Mouse (Mus musculus) liver, postnatal 0 days (tissue): ENCODE results near the gene Rab3c. TPM values are rescaled to one million over a fixed set of nuclear protein-coding genes. Genes with fewer than 3 reads are reported as not detected.

Experiments used
- ATAC-seq: fragments of 200-750 bp; cut with Nextera tagmentation; 2 replicates; pipeline ENCODE4 v1.8.0; 2017; ENCODE audit warnings: mild to moderate bottlenecking, moderate library complexity
- DNase-seq: peaks from one replicate; pipeline ENCODE4 v3.0.0-alpha.2; 2016
- H3K27ac ChIP-seq: fragments of 300-500 bp; sonication (generic); 2 replicates; pipeline ENCODE4 v1.5.1; 2014; ENCODE audit warnings: antibody characterized with exemption, moderate library complexity, mild to moderate bottlenecking, low read depth
- H3K27me3 ChIP-seq: fragments of 300-500 bp; sonication (generic); 2 replicates; pipeline ENCODE4 v1.6.1; 2014; ENCODE audit warnings: low read length, control low read depth, mixed read lengths; ENCODE audit not compliant: insufficient read depth
- H3K36me3 ChIP-seq: fragments of 300-500 bp; sonication (generic); replicated peaks from 2 replicates; pipeline ENCODE4 v1.6.1; 2014; ENCODE audit warnings: mild to moderate bottlenecking, control low read depth, low read length, moderate library complexity, mixed read lengths; ENCODE audit not compliant: insufficient read depth
- H3K4me1 ChIP-seq: fragments of 300-500 bp; sonication (generic); 2 replicates; pipeline ENCODE4 v1.6.1; 2014; ENCODE audit warnings: antibody characterized with exemption, mild to moderate bottlenecking, control low read depth; ENCODE audit not compliant: insufficient read depth
- H3K4me2 ChIP-seq: fragments of 300-500 bp; sonication (generic); 2 replicates; pipeline ENCODE4 v1.6.1; 2014; ENCODE audit warnings: low read depth, mild to moderate bottlenecking, low read length, moderate library complexity, mixed read lengths
- H3K4me3 ChIP-seq: fragments of 300-500 bp; sonication (generic); 2 replicates; pipeline ENCODE4 v1.5.1; 2014; ENCODE audit warnings: low read depth, low read length
- H3K9ac ChIP-seq: fragments of 300-500 bp; sonication (generic); replicated peaks from 2 replicates; pipeline ENCODE4 v1.6.1; 2014; ENCODE audit warnings: mild to moderate bottlenecking, moderate library complexity
- H3K9me3 ChIP-seq: fragments of 300-500 bp; sonication (generic); 2 replicates; pipeline ENCODE4 v1.6.1; 2016; ENCODE audit warnings: mild to moderate bottlenecking, control low read depth, low read length, mixed read lengths
- CTCF ChIP-seq: sonication (generic); IDR thresholded peaks from 2 replicates; pipeline ENCODE4 v1.5.1; 2016; ENCODE audit warnings: antibody characterized with exemption, low read depth
- EP300 ChIP-seq: IDR thresholded peaks from 2 replicates; pipeline ENCODE4 v1.6.1; 2016; ENCODE audit warnings: antibody characterized with exemption, low read depth, mild to moderate bottlenecking
- WGBS: fragments of 180-500 bp; shearing (Covaris S2); extraction: QIAGEN DNeasy Blood & Tissue Kit; methylation state at CpG from one replicate; pipeline ENCODE4 v1.1.7; 2014; ENCODE audit not compliant: insufficient replicate concordance; 5-methylcytosine and 5-hydroxymethylcytosine counted together
- polyA plus RNA-seq: library from polyadenylated mRNA; unstranded; fragments of >200 nt; fragmentation: Nextera tagmentation; extraction: Ambion mirVana; gene quantifications from 2 replicates; pipeline ENCODE4 v1.2.1, GENCODE M21; 2015

Rab3c gene
- polyA plus RNA-seq, 1 experiment from 2014 or later, result not detected

- WGBS, result 82% methylated on average over 3 of the region's 3 CpGs
- Histone ChIP-seq H3K4me1 (no peaks in the 10 kb centered on the region), H3K4me3 (no peak overlapping the region), H3K9ac (no peak overlapping the region), H3K4me2 (no peak overlapping the region), H3K27ac (no peak overlapping the region), H3K36me3 (no peaks in the 10 kb centered on the region), H3K9me3 (no peaks in the 10 kb centered on the region), H3K27me3 (no peaks in the 10 kb centered on the region)
- TF ChIP-seq CTCF (no peak), EP300 (no peak)
- ATAC-seq, result no peak
- DNase-seq, result no peak
Observed at GRCm38 (mm10) chr13:110038521-110038920, 242.3 kb downstream of the Rab3c start.

- no peak overlapping the region for H3K27ac ChIP-seq
- TF ChIP-seq CTCF (no peak), EP300 (no peak)
- WGBS, result 72% methylated on average over 6 of the region's 6 CpGs
- no peak for DNase-seq
- no peaks in the 10 kb centered on the region for H3K27me3 ChIP-seq
- H3K9me3 ChIP-seq, result no peaks in the 10 kb centered on the region
- ATAC-seq, result no peak
- no peak overlapping the region for H3K9ac ChIP-seq
- no peaks in the 10 kb centered on the region for H3K36me3 ChIP-seq
- no peak overlapping the region for H3K4me3 ChIP-seq
- H3K4me2 ChIP-seq, result no peak overlapping the region
- H3K4me1 ChIP-seq, result no peaks in the 10 kb centered on the region
Observed at GRCm38 (mm10) chr13:110034885-110035284, 245.9 kb downstream of the Rab3c start.

- WGBS, result 47% methylated on average over 7 of the region's 7 CpGs
Observed at GRCm38 (mm10) chr13:110034041-110034440, 246.8 kb downstream of the Rab3c start.

GRCm38 (mm10) chr13:110031886-110032285, 248.9 kb downstream of the Rab3c start:
- TF ChIP-seq EP300 (no peak), CTCF (no peak)
- no peak overlapping the region for H3K9ac ChIP-seq
- no peak overlapping the region for H3K4me3 ChIP-seq
- H3K9me3 ChIP-seq, result no peaks in the 10 kb centered on the region
- WGBS, result 12% methylated on average over 6 of the region's 6 CpGs
- no peak overlapping the region for H3K27ac ChIP-seq
- H3K36me3 ChIP-seq, result no peaks in the 10 kb centered on the region
- ATAC-seq, result no peak
- H3K4me1 ChIP-seq, result no peaks in the 10 kb centered on the region
- no peak for DNase-seq
- no peak overlapping the region for H3K4me2 ChIP-seq
- H3K27me3 ChIP-seq, result no peaks in the 10 kb centered on the region

More at GRCm38 (mm10) chr13:110034041-110034440, 246.8 kb downstream of the Rab3c start:
- no peak for TF ChIP-seq EP300
- TF ChIP-seq CTCF, result no peak
- no peaks in the 10 kb centered on the region for H3K4me1 ChIP-seq
- no peak overlapping the region for H3K4me2 ChIP-seq
- no peak overlapping the region for H3K9ac ChIP-seq
- no peaks in the 10 kb centered on the region for H3K36me3 ChIP-seq
- H3K4me3 ChIP-seq, result no peak overlapping the region
- DNase-seq, result no peak
- no peak for ATAC-seq
- no peak overlapping the region for H3K27ac ChIP-seq
- H3K9me3 ChIP-seq, result no peaks in the 10 kb centered on the region
- H3K27me3 ChIP-seq, result no peaks in the 10 kb centered on the region

- no peak for TF ChIP-seq CTCF
- Histone ChIP-seq H3K4me1 (no peaks in the 10 kb centered on the region), H3K4me2 (no peak overlapping the region), H3K9ac (no peak overlapping the region), H3K27me3 (no peaks in the 10 kb centered on the region), H3K27ac (no peak overlapping the region), H3K36me3 (no peaks in the 10 kb centered on the region), H3K4me3 (no peak overlapping the region), H3K9me3 (no peaks in the 10 kb centered on the region)
- WGBS, result 56% methylated on average over 8 of the region's 8 CpGs
- ATAC-seq (no peak), DNase-seq (no peak)
Observed at GRCm38 (mm10) chr13:110031061-110031460, 249.7 kb downstream of the Rab3c start.

GRCm38 (mm10) chr13:110024381-110025161, 256.2 kb downstream of the Rab3c start:
- H3K9me3 ChIP-seq, result no peaks in the 10 kb centered on the region
- no peak overlapping the region for H3K4me3 ChIP-seq
- no peaks in the 10 kb centered on the region; the same call in 1 of the 2 replicates for H3K4me1 ChIP-seq
- TF ChIP-seq CTCF, result no peak
- TF ChIP-seq EP300, result no peak
- ATAC-seq, result no peak
- WGBS, result 73% methylated on average over 10 of the region's 10 CpGs
- H3K36me3 ChIP-seq, result no peaks in the 10 kb centered on the region
- no peak overlapping the region for H3K4me2 ChIP-seq
- no peak overlapping the region for H3K27ac ChIP-seq
- DNase-seq, result no peak
- no peak overlapping the region for H3K9ac ChIP-seq
- H3K27me3 ChIP-seq, result no peaks in the 10 kb centered on the region
